Mouse (Mus musculus) embryonic fibroblast, embryonic 13.5 days (primary cell): ENCODE results near the gene Ephb2.

ENCODE experiments used
- CTCF ChIP-seq: IDR thresholded peaks from 2 replicates; pipeline ENCODE4 v1.5.1; 2011; ENCODE audit warnings: mild to moderate bottlenecking, control low read depth, low read length, moderate library complexity, borderline replicate concordance; ENCODE audit not compliant: insufficient read depth
- POLR2A ChIP-seq: IDR thresholded peaks from 2 replicates; pipeline ENCODE4 v1.6.1; 2011; ENCODE audit warnings: low read depth, mild to moderate bottlenecking, control low read depth, low read length, moderate library complexity

DNA sequence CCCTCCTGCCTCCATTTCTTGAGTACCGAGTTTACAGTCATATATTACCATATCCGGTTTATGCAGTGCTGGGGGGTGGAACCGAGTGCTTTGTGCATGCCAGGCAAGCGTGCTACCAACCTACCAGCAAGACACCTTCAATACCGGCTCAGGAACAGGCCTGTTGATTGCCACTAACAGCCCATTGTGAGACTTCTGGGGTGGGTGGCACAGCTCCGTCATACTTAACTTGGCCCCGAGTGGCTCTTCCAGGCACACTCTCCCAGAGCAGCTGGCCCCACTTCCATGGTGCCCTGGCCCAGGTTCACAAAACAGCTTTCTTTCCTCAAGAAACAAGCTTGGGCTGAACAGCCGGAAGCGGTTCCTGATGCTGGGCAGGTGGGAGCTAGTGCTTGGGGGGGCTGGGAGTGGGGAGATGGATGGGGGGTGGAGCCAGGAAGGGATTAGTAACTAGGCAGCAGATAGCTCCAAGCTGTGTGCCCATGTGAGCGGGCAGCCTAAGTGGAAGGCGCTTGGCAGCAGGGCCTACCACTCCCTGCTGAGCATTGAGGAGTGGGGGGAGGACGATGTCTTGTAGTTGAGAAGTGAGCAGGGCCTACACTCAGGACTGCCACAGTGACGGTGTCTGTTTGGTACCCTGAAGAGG lies 183.8 kb downstream of the Ephb2 start:
- TF ChIP-seq CTCF = no peak
- no peak for TF ChIP-seq POLR2A
